Mouse (Mus musculus) myocyte (in vitro differentiated cells): ENCODE measurements around the gene Lrrc4. TPM values are rescaled to one million over a fixed set of nuclear protein-coding genes. Genes with fewer than 3 reads are reported as not detected.
A peak's percentile ranks its signal among the peaks of the same experiment; 100 is the strongest.

Experiments used
- H3K27me3 ChIP-seq: one replicate; pipeline ENCODE4 v1.6.1; 2011; ENCODE audit not compliant: control insufficient read depth, insufficient read depth, insufficient read length
- H3K36me3 ChIP-seq: one replicate; pipeline ENCODE4 v1.6.1; 2011; ENCODE audit not compliant: control insufficient read depth, insufficient read depth
- H3K4me2 ChIP-seq: one replicate; pipeline ENCODE4 v1.6.1; 2011; ENCODE audit warnings: low read depth, control low read depth
- H3K4me3 ChIP-seq: one replicate; pipeline ENCODE4 v1.5.1; 2011; ENCODE audit warnings: mild to moderate bottlenecking, control low read depth, moderate library complexity
- H3K79me2 ChIP-seq: one replicate; pipeline ENCODE4 v1.6.1; 2011; ENCODE audit not compliant: control insufficient read depth, insufficient read depth
- H3ac ChIP-seq: one replicate; pipeline ENCODE4 v1.6.1; 2011; ENCODE audit not compliant: control insufficient read depth, insufficient read length
- CEBPB ChIP-seq: IDR thresholded peaks from 2 replicates; pipeline ENCODE4 v1.6.1; 2011; ENCODE audit warnings: mild to moderate bottlenecking, moderate library complexity; ENCODE audit not compliant: poor library complexity, insufficient read depth, severe bottlenecking
- E2F4 ChIP-seq: IDR thresholded peaks from one replicate; pipeline ENCODE4 v1.6.1; 2011; ENCODE audit warnings: mild to moderate bottlenecking, control low read depth, moderate library complexity; ENCODE audit not compliant: insufficient read depth
- MAX ChIP-seq: IDR thresholded peaks from one replicate; pipeline ENCODE4 v1.6.1; 2011; ENCODE audit warnings: low read depth, mild to moderate bottlenecking, control low read depth
- MYOD1 ChIP-seq, 3 experiments: IDR thresholded peaks; one replicate each; pipeline ENCODE4 v1.6.1; 2011; ENCODE audit warnings: control low read depth in 2 of 3, low read depth in 2 of 3, mild to moderate bottlenecking in 2 of 3, moderate library complexity in 1 of 3; ENCODE audit not compliant: insufficient read length in 2 of 3, control insufficient read depth in 1 of 3
- MYOG ChIP-seq, 3 experiments: IDR thresholded peaks; one replicate each; pipeline ENCODE4 v1.6.1; 2011; ENCODE audit warnings: control low read depth in 2 of 3, low read depth in 2 of 3, mild to moderate bottlenecking in 2 of 3; ENCODE audit not compliant: insufficient read length in 2 of 3, control insufficient read depth in 1 of 3, insufficient read depth in 1 of 3
- POLR2A ChIP-seq: IDR thresholded peaks from one replicate; pipeline ENCODE4 v1.6.1; 2011; ENCODE audit warnings: low read depth, mild to moderate bottlenecking, control low read depth, moderate library complexity; ENCODE audit not compliant: insufficient read length
- POLR2AphosphoS2 ChIP-seq: IDR thresholded peaks from one replicate; pipeline ENCODE4 v1.6.1; 2011; ENCODE audit warnings: low read depth, control low read depth; ENCODE audit not compliant: insufficient read length
- REST ChIP-seq: IDR thresholded peaks from one replicate; pipeline ENCODE4 v1.6.1; 2011; ENCODE audit warnings: mild to moderate bottlenecking, control low read depth, moderate library complexity; ENCODE audit not compliant: insufficient read depth, insufficient read length
- SRF ChIP-seq: IDR thresholded peaks from one replicate; pipeline ENCODE4 v1.6.1; 2011; ENCODE audit warnings: low read depth; ENCODE audit not compliant: control insufficient read depth, insufficient read length
- TCF12 ChIP-seq: IDR thresholded peaks from one replicate; pipeline ENCODE4 v1.6.1; 2011; ENCODE audit warnings: mild to moderate bottlenecking, control low read depth; ENCODE audit not compliant: poor library complexity, insufficient read depth, severe bottlenecking
- TCF3 ChIP-seq: IDR thresholded peaks from one replicate; pipeline ENCODE4 v1.6.1; 2011; ENCODE audit warnings: low read depth, control low read depth; ENCODE audit not compliant: insufficient read length
- USF1 ChIP-seq: IDR thresholded peaks from one replicate; pipeline ENCODE4 v1.6.1; 2011; ENCODE audit warnings: low read depth, mild to moderate bottlenecking, control low read depth, moderate library complexity
- polyA plus RNA-seq: library from polyadenylated mRNA; unstranded; fragments of >200 nt; fragmentation: generic; extraction: Trizol; gene quantifications from one replicate; pipeline ENCODE4 v1.2.1, GENCODE M21; 2012; ENCODE audit warnings: missing spikeins

Gene Lrrc4
- polyA plus RNA-seq, 1 experiment, result 0.72 TPM

GRCm38 (mm10) chr6:28747931-28748670, 83.4 kb downstream of the Lrrc4 start:
- peaks cover 20% of the 10 kb centered on the region for H3K36me3 ChIP-seq
- no peaks in the 10 kb centered on the region for H3K27me3 ChIP-seq
- H3K79me2 ChIP-seq, result no peaks in the 10 kb centered on the region
- no peak overlapping the region for H3K4me3 ChIP-seq
- peak in 2 of 3 experiments; percentile 73 to 89 for TF ChIP-seq MYOD1 (IDR thresholded peaks at IDR 0.05; ENCODE audit: control insufficient read depth in 1 of 3, insufficient read length in 2 of 3, low read depth in 2 of 3)
- TF ChIP-seq TCF12, result peak; percentile 47
- TF ChIP-seq E2F4, result no peak
- peak; percentile 77 for TF ChIP-seq SRF
- TF ChIP-seq POLR2A, result no peak
- peak; percentile 31 to 90 (median 49) for TF ChIP-seq MYOG (IDR thresholded peaks at IDR 0.05; ENCODE audit: control insufficient read depth in 1 of 3, insufficient read depth in 1 of 3, insufficient read length in 2 of 3, low read depth in 2 of 3)
- TF ChIP-seq TCF3, result peak; percentile 31
- TF ChIP-seq REST, result no peak
- H3ac ChIP-seq, result no peak overlapping the region
- no peak overlapping the region for H3K4me2 ChIP-seq

DNA sequence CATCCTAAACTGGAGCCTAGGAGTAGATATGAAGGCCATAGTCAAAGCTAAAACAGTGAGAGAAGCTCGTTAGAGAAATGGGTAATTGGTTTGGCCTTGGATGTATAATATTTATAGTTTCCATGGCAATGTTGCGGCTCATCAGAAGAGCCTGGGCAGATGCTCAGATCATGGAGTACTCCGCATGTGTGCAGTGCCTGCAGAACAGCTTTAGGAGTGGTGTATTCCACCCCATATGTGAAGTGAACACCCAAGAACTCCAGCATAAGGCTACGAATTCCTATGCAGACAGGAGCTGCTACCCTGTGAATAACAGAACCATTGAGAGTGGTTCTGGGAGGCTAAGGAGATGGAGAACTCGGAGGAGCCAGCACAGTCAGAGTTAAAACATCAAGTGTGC, 84.5 kb downstream of the Lrrc4 start:
- Histone ChIP-seq H3K4me3 (no peak overlapping the region), H3K27me3 (no peaks in the 10 kb centered on the region), H3ac (no peak overlapping the region), H3K79me2 (no peaks in the 10 kb centered on the region), H3K36me3 (peaks cover 20% of the 10 kb centered on the region), H3K4me2 (no peak overlapping the region)
- TF ChIP-seq SRF, result no peak
- TF ChIP-seq TCF12, result no peak
- no peak for TF ChIP-seq REST
- no peak for TF ChIP-seq MAX
- TF ChIP-seq CEBPB, result no peak
- TF ChIP-seq MYOD1 (IDR thresholded peaks at IDR 0.05; ENCODE audit: control insufficient read depth in 1 of 3, insufficient read length in 2 of 3, low read depth in 2 of 3), result no peak
- TF ChIP-seq MYOG (IDR thresholded peaks at IDR 0.05; ENCODE audit: control insufficient read depth in 1 of 3, insufficient read depth in 1 of 3, insufficient read length in 2 of 3, low read depth in 2 of 3), result no peak
- TF ChIP-seq TCF3, result no peak
- TF ChIP-seq POLR2AphosphoS2, result no peak

DNA sequence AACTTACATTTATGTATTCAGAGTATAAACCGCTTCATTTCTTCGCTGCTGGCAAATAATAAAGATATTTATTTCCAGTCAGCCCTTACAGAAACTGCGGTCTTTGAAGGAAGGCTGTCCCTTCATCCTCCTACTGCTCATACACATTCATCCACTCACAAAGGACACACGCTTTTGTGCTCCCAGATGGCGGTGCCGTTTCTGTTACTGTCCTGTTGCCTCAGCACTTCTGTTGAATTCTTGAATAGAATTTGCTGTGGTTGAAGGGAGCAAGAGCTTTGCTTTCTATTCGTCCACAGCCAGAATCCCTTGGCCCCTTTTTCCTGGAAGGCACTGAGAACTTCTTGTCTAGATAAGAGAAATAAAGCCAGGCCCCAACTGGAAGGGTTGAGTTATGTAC, 85.7 kb downstream of the Lrrc4 start:
- no peak overlapping the region for H3K4me2 ChIP-seq
- H3K4me3 ChIP-seq, result no peak overlapping the region
- peaks cover 15% of the 10 kb centered on the region for H3K36me3 ChIP-seq
- no peak overlapping the region for H3ac ChIP-seq
- no peak for TF ChIP-seq POLR2A
- no peak for TF ChIP-seq MAX
- H3K27me3 ChIP-seq, result no peaks in the 10 kb centered on the region
- H3K79me2 ChIP-seq, result no peaks in the 10 kb centered on the region

GRCm38 (mm10) chr6:28743586-28743985, 88.0 kb downstream of the Lrrc4 start:
- TF ChIP-seq POLR2AphosphoS2, result no peak
- no peak for TF ChIP-seq MYOG (IDR thresholded peaks at IDR 0.05; ENCODE audit: control insufficient read depth in 1 of 3, insufficient read depth in 1 of 3, insufficient read length in 2 of 3, low read depth in 2 of 3)
- TF ChIP-seq TCF3, result no peak
- TF ChIP-seq MAX, result no peak
- TF ChIP-seq CEBPB, result no peak
- TF ChIP-seq E2F4, result no peak
- no peak for TF ChIP-seq USF1
- TF ChIP-seq POLR2A, result no peak
- TF ChIP-seq SRF, result no peak
- TF ChIP-seq TCF12, result no peak
- TF ChIP-seq MYOD1 (IDR thresholded peaks at IDR 0.05; ENCODE audit: control insufficient read depth in 1 of 3, insufficient read length in 2 of 3, low read depth in 2 of 3), result no peak
- no peak for TF ChIP-seq REST
- Histone ChIP-seq H3K36me3 (no peaks in the 10 kb centered on the region), H3K4me2 (no peak overlapping the region)

GRCm38 (mm10) chr6:28737601-28738000, 93.9 kb downstream of the Lrrc4 start:
- H3K4me2 ChIP-seq, result no peak overlapping the region
- no peak for TF ChIP-seq MAX
- H3K27me3 ChIP-seq, result no peaks in the 10 kb centered on the region
- no peak overlapping the region for H3ac ChIP-seq
- no peaks in the 10 kb centered on the region for H3K36me3 ChIP-seq
- H3K4me3 ChIP-seq, result no peak overlapping the region
- H3K79me2 ChIP-seq, result no peaks in the 10 kb centered on the region

More at GRCm38 (mm10) chr6:28743586-28743985, 88.0 kb downstream of the Lrrc4 start:
- H3K79me2 ChIP-seq, result no peaks in the 10 kb centered on the region
- H3ac ChIP-seq, result no peak overlapping the region
- no peak overlapping the region for H3K4me3 ChIP-seq
- no peaks in the 10 kb centered on the region for H3K27me3 ChIP-seq
